Mouse (Mus musculus) mature B cell (primary cell): ENCODE measurements around the gene Hist1h2bn.
"Not testable (repeated sequence)": the region's sequence is repeated elsewhere in the genome, so short reads cannot be mapped to it uniquely, and the experiment has no call there.

Experiments used
- in situ Hi-C: fragments of 300-500 bp; cut with MboI; formaldehyde crosslinking; loops from 2 replicates; pipeline ENCODE4 v1.14.3; 2019

Hist1h2bn gene

GRCm38 (mm10) chr13:21779767-21780731 is 26.1 kb downstream of the Hist1h2bn start, which contains the start of gene Hist1h1b:
Gene Hist1h1b, minus strand, starts transcription at chr13:21780625.
- in situ Hi-C loops, result no loop called here

- in situ Hi-C loops, result no loop called here
These were observed 27.2 kb downstream of the Hist1h2bn start for GRCm38 (mm10) chr13:21781021-21781555.

GRCm38 (mm10) chr13:21781639-21782038 is 27.7 kb downstream of the Hist1h2bn start:
- in situ Hi-C loops, result no loop called here

GRCm38 (mm10) chr13:21782361-21783254 is 28.7 kb downstream of the Hist1h2bn start:
- in situ Hi-C loops, result not testable (repeated sequence)

GRCm38 (mm10) chr13:21783255-21783617 is 29.3 kb downstream of the Hist1h2bn start, which contains the start of gene Hist1h3i:
Gene Hist1h3i, minus strand, starts transcription at chr13:21783370.
- in situ Hi-C loops, result no loop called here

GRCm38 (mm10) chr13:21783734-21784161 is 29.8 kb downstream of the Hist1h2bn start:
- in situ Hi-C loops, result no loop called here

GRCm38 (mm10) chr13:21784311-21784710 is 30.4 kb downstream of the Hist1h2bn start:
- in situ Hi-C loops, result no loop called here

GRCm38 (mm10) chr13:21786189-21786898 is 32.4 kb downstream of the Hist1h2bn start:
- in situ Hi-C loops, result no loop called here

GRCm38 (mm10) chr13:21786899-21787629 is 33.1 kb downstream of the Hist1h2bn start, which contains the start of the genes Hist1h2an and Hist1h2bp:
Gene Hist1h2an, minus strand, starts transcription at chr13:21787218.
Gene Hist1h2bp, plus strand, starts transcription at chr13:21787461.
- in situ Hi-C loops, result not testable (repeated sequence)

- in situ Hi-C loops, result no loop called here
These were observed 34.1 kb downstream of the Hist1h2bn start for GRCm38 (mm10) chr13:21787760-21788593.

GRCm38 (mm10) chr13:21789925-21790324 is 36.0 kb downstream of the Hist1h2bn start:
- in situ Hi-C loops, result no loop called here

- in situ Hi-C loops, result no loop called here
These were observed 36.8 kb downstream of the Hist1h2bn start for GRCm38 (mm10) chr13:21790601-21791283.

GRCm38 (mm10) chr13:21795584-21795983 is 41.7 kb downstream of the Hist1h2bn start:
- in situ Hi-C loops, result no loop called here

- in situ Hi-C loops, result not testable (repeated sequence)
These were observed 43.2 kb downstream of the Hist1h2bn start for GRCm38 (mm10) chr13:21797163-21797562.

GRCm38 (mm10) chr13:21803058-21803457 is 49.1 kb downstream of the Hist1h2bn start:
- in situ Hi-C loops, result not testable (repeated sequence)
